Mouse (Mus musculus): ENCODE measurements at regions not wholly inside any gene's neighbourhood (a gene's known extent, or its start where the extent isn't known, plus 50 kb on each side); places are given as distances from the start of the nearest gene placed in this dataset.

GRCm38 (mm10) chr5:64521401-64521800 is 281.8 kb upstream of the Klf3 start:
- TF ChIP-seq CTCF (IDR thresholded peaks at IDR 0.05; ENCODE audit: extremely low read depth, insufficient read depth, low read length) (no peak), POLR2A (IDR thresholded peaks at IDR 0.05; ENCODE audit: extremely low read depth, insufficient read depth, low read length) (no peak)
